In the genomic region with DNA sequence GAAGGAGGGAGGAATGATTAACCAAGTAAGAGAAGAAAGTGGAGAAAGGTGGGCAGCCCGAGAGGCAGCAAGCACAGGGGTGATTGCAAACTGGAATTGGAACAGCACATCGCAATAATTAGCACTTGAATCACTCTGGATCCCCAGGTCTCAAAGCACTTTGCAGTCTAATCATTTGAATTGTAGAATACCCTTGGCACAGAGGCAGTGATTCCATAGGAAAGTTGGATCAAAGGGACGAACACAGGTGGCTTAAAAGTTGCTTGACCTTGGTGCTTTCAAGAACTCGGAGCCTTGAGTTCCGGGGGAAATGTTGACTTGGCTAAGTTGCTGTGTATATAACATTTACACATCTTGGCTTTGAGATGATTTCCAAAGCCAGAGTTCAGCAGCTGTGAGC, we compare ENCODE assay signal across 18 mouse cellular contexts.
"Had no signal": no experiment of that assay in that cellular context is flagged by ENCODE, and none has a peak within 500 bp of the region (broad histone marks: within the 10 kb centered on the region; RNA-seq: fewer than 3 reads in every experiment).

No protein-coding gene starts in this region.

- H3K4me3 ChIP-seq: limb, embryonic 10.5 days; limb, embryonic 13.5 days; liver, embryonic 13.5 days; midbrain, embryonic 12.5 days; neural tube, embryonic 12.5 days; neural tube, embryonic 15.5 days; stomach, embryonic 15.5 days had no signal

- H3K4me1 ChIP-seq: limb, embryonic 10.5 days; limb, embryonic 13.5 days; liver, embryonic 13.5 days; midbrain, embryonic 12.5 days; neural tube, embryonic 12.5 days; stomach, embryonic 15.5 days had no signal

- H3K27ac ChIP-seq: limb, embryonic 10.5 days; limb, embryonic 13.5 days; liver, embryonic 13.5 days; midbrain, embryonic 12.5 days; neural tube, embryonic 12.5 days; neural tube, embryonic 15.5 days; stomach, embryonic 15.5 days had no signal

- H3K9ac ChIP-seq: limb, embryonic 13.5 days; liver, embryonic 13.5 days; midbrain, embryonic 12.5 days; neural tube, embryonic 12.5 days; neural tube, embryonic 15.5 days; stomach, embryonic 15.5 days had no signal

- H3K4me2 ChIP-seq: limb, embryonic 13.5 days; liver, embryonic 13.5 days; midbrain, embryonic 12.5 days; neural tube, embryonic 12.5 days; neural tube, embryonic 15.5 days; stomach, embryonic 15.5 days had no signal

- H3K9me3 ChIP-seq: limb, embryonic 10.5 days; limb, embryonic 13.5 days; liver, embryonic 13.5 days; midbrain, embryonic 12.5 days; neural tube, embryonic 12.5 days; neural tube, embryonic 15.5 days; stomach, embryonic 15.5 days had no signal

- H3K36me3 ChIP-seq: limb, embryonic 10.5 days; limb, embryonic 13.5 days; liver, embryonic 13.5 days; midbrain, embryonic 12.5 days; neural tube, embryonic 12.5 days; neural tube, embryonic 15.5 days; stomach, embryonic 15.5 days had no signal

- H3K27me3 ChIP-seq: limb, embryonic 13.5 days; liver, embryonic 13.5 days; midbrain, embryonic 12.5 days; neural tube, embryonic 12.5 days; neural tube, embryonic 15.5 days; stomach, embryonic 15.5 days had no signal

- DNase-seq: kidney, adult 11 months; kidney, adult 8-10 months; kidney, postnatal 14 days; kidney, postnatal 4 days; liver, embryonic 13.5 days; lung, adult 2 months; lung, postnatal 14 days; lung, postnatal 4 days; retina, postnatal 1 day; right cerebral cortex, postnatal 25 days; spleen, adult 18-20 months; thymus, postnatal 25 days had no signal
